Mouse (Mus musculus) embryonic fibroblast, embryonic 13.5 days (primary cell): ENCODE measurements at regions not wholly inside any gene's neighbourhood (a gene's known extent, or its start where the extent isn't known, plus 50 kb on each side); places are given as distances from the start of the nearest gene placed in this dataset.

Experiments
- CTCF ChIP-seq: IDR thresholded peaks from 2 replicates; pipeline ENCODE4 v1.5.1; 2011; ENCODE audit warnings: mild to moderate bottlenecking, control low read depth, low read length, moderate library complexity, borderline replicate concordance; ENCODE audit not compliant: insufficient read depth
- POLR2A ChIP-seq: IDR thresholded peaks from 2 replicates; pipeline ENCODE4 v1.6.1; 2011; ENCODE audit warnings: low read depth, mild to moderate bottlenecking, control low read depth, low read length, moderate library complexity

DNA sequence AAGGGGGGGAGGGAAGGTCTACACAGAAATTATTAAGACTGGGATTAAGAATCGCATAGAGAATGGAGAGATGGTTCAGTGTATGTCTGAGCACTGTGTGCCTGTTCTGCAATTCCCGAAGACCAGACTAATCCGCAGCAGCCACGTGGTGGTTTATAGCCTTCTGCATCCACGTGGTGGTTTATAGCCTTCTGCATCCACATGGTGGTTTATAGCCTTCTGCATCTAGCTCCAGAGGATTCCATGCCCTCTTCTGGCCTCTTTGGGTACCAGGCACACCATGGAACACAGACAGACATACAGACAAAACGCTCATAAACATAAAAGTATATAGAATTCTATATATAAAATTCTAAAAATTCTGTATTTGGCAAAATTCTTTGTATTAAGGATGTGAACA is 94.1 kb upstream of the Irx3 start:
- no peak for TF ChIP-seq POLR2A
- TF ChIP-seq CTCF = no peak
